Mouse (Mus musculus) ovary, adult 10 weeks (tissue): ENCODE results near the gene Fam222b. TPM values are rescaled to one million over a fixed set of nuclear protein-coding genes. Genes with fewer than 3 reads are reported as not detected.

Experiments
- polyA plus RNA-seq: library from polyadenylated mRNA; stranded (reverse); fragments of 350-450 nt; fragmentation: Illumina TruSeq; extraction: RNeasy Lipid Tissue Mini Kit (QIAGEN cat#74804); gene quantifications from one replicate; pipeline ENCODE4 v1.2.3, GENCODE M21; 2014

The Fam222b gene
- polyA plus RNA-seq, result 16.9 TPM

GRCm38 (mm10) chr11:78094504-78095143 is at the start of gene Fam222b:
TSS of gene Fam222b (plus strand) at chr11:78094660.

GRCm38 (mm10) chr11:78079961-78080921 is 14.2 kb upstream of the Fam222b start, which contains the start of gene Eral1:
TSS of gene Eral1 (minus strand) at chr11:78080383.

GRCm38 (mm10) chr11:78164924-78165760 is 70.7 kb downstream of the Fam222b start, which contains the start of gene Traf4:
TSS of gene Traf4 (minus strand) at chr11:78165589.

GRCm38 (mm10) chr11:78176402-78176862 is 82.0 kb downstream of the Fam222b start, which contains the start of the genes Nek8 and Tlcd1:
TSS of gene Nek8 (minus strand) at chr11:78176675.
TSS of gene Tlcd1 (plus strand) at chr11:78176711.

GRCm38 (mm10) chr11:78182961-78183844 is 88.7 kb downstream of the Fam222b start, which contains the start of gene Rpl23a:
TSS of gene Rpl23a (minus strand) at chr11:78183584.

GRCm38 (mm10) chr11:78188331-78189233 is 94.1 kb downstream of the Fam222b start, which contains the start of gene Rab34:
TSS of gene Rab34 (plus strand) at chr11:78188430.

GRCm38 (mm10) chr11:78193113-78193512 is 98.7 kb downstream of the Fam222b start, which contains the start of gene Proca1:
TSS of gene Proca1 (plus strand) at chr11:78193392.

Other genes with a start within 250 kb of the Fam222b start
- 3.8 TPM for gene Pipox, start 200.6 kb upstream of the Fam222b start, polyA plus RNA-seq
- not detected for gene Sez6, start 163.9 kb upstream of the Fam222b start, polyA plus RNA-seq
- gene Phf12, start 111.9 kb upstream of the Fam222b start, polyA plus RNA-seq, result 23.6 TPM
- 5.2 TPM for gene Dhrs13, start 62.4 kb upstream of the Fam222b start, polyA plus RNA-seq
- gene Flot2, start 56.7 kb upstream of the Fam222b start, polyA plus RNA-seq, result 8.1 TPM
- 5.4 TPM for gene Eral1, start 14.3 kb upstream of the Fam222b start, polyA plus RNA-seq
- gene Traf4, start 70.9 kb downstream of the Fam222b start, polyA plus RNA-seq, result 1.7 TPM
- 3.7 TPM for gene Nek8, start 82.0 kb downstream of the Fam222b start, polyA plus RNA-seq
- 17.7 TPM for gene Tlcd1, start 82.1 kb downstream of the Fam222b start, polyA plus RNA-seq
- 1,489 TPM for gene Rpl23a, start 88.9 kb downstream of the Fam222b start, polyA plus RNA-seq
- 11.2 TPM for gene Rab34, start 93.8 kb downstream of the Fam222b start, polyA plus RNA-seq
- 5.0 TPM for gene Proca1, start 98.7 kb downstream of the Fam222b start, polyA plus RNA-seq
- gene Sdf2, start 151.1 kb downstream of the Fam222b start, polyA plus RNA-seq, result 20.8 TPM
- 25.1 TPM for gene Supt6, start 151.3 kb downstream of the Fam222b start, polyA plus RNA-seq
- 44.9 TPM for gene 2610507B11Rik, start 167.1 kb downstream of the Fam222b start, polyA plus RNA-seq
- gene BC030499, start 196.2 kb downstream of the Fam222b start, polyA plus RNA-seq, result 0.20 TPM
- gene Spag5, start 206.9 kb downstream of the Fam222b start, polyA plus RNA-seq, result 5.2 TPM
- gene Aldoc, start 228.3 kb downstream of the Fam222b start, polyA plus RNA-seq, result 16.9 TPM
- gene Pigs, start 233.8 kb downstream of the Fam222b start, polyA plus RNA-seq, result 3.0 TPM
- gene Unc119, start 248.8 kb downstream of the Fam222b start, polyA plus RNA-seq, result 6.0 TPM